Mouse (Mus musculus) thymus, postnatal 10 days (tissue): ENCODE measurements around the gene Pmpca.
"Not testable (repeated sequence)": the region's sequence is repeated elsewhere in the genome, so short reads cannot be mapped to it uniquely, and the experiment has no call there.

Experiments
- DNase-seq, 2 experiments: peaks; one replicate each; pipeline ENCODE4 v3.0.0; 2021; ENCODE audit warnings: low spot score in 2 of 2

Pmpca gene

GRCm38 (mm10) chr2:26368572-26368971 lies 20.6 kb upstream of the Pmpca start:
- DNase-seq = no peak

- DNase-seq = no peak
These were observed 16.7 kb upstream of the Pmpca start for GRCm38 (mm10) chr2:26372396-26372795.

GRCm38 (mm10) chr2:26380131-26380771 lies 8.9 kb upstream of the Pmpca start, which contains the start of gene Snapc4:
Gene Snapc4 (minus strand): TSS chr2:26380653.
- peak; percentile 76 to 82 for DNase-seq

GRCm38 (mm10) chr2:26380871-26381270 lies 8.3 kb upstream of the Pmpca start:
- not testable (repeated sequence) for DNase-seq

- DNase-seq = no peak
These were observed 1.4 kb upstream of the Pmpca start for GRCm38 (mm10) chr2:26387713-26388112.

GRCm38 (mm10) chr2:26388682-26389153 lies 421 bp upstream of the Pmpca start:
- DNase-seq = peak; percentile 34 to 48

GRCm38 (mm10) chr2:26390954-26391353 lies 1.8 kb downstream of the Pmpca start:
- DNase-seq = no peak

- no peak for DNase-seq
These were observed 2.5 kb downstream of the Pmpca start for GRCm38 (mm10) chr2:26391617-26392016.

GRCm38 (mm10) chr2:26398978-26399377 lies 9.8 kb downstream of the Pmpca start:
- no peak for DNase-seq

GRCm38 (mm10) chr2:26399647-26400046 lies 10.5 kb downstream of the Pmpca start:
- no peak for DNase-seq

- DNase-seq = no peak
These were observed 11.2 kb downstream of the Pmpca start for GRCm38 (mm10) chr2:26400296-26400695.

GRCm38 (mm10) chr2:26401023-26401422 lies 11.9 kb downstream of the Pmpca start:
- DNase-seq = no peak

GRCm38 (mm10) chr2:26402265-26402664 lies 13.1 kb downstream of the Pmpca start:
- no peak for DNase-seq

- DNase-seq = no peak
These were observed 14.2 kb downstream of the Pmpca start for GRCm38 (mm10) chr2:26403306-26403705.

GRCm38 (mm10) chr2:26408515-26409356 lies 19.6 kb downstream of the Pmpca start, which contains the start of gene Inpp5e:
Gene Inpp5e (minus strand): TSS chr2:26409203.
- DNase-seq = peak; percentile 85 to 98

- DNase-seq = no peak
These were observed 20.2 kb downstream of the Pmpca start for GRCm38 (mm10) chr2:26409362-26409761.

- DNase-seq = no peak
These were observed 21.0 kb downstream of the Pmpca start for GRCm38 (mm10) chr2:26410091-26410490.

- no peak for DNase-seq
These were observed 21.8 kb downstream of the Pmpca start for GRCm38 (mm10) chr2:26410931-26411411.

- no peak for DNase-seq
These were observed 27.9 kb downstream of the Pmpca start for GRCm38 (mm10) chr2:26417066-26417465.

GRCm38 (mm10) chr2:26418120-26418519 lies 29.0 kb downstream of the Pmpca start:
- no peak for DNase-seq

GRCm38 (mm10) chr2:26421969-26422368 lies 32.8 kb downstream of the Pmpca start:
- DNase-seq = no peak

GRCm38 (mm10) chr2:26423086-26423485 lies 33.9 kb downstream of the Pmpca start:
- DNase-seq = no peak

- DNase-seq = no peak
These were observed 35.4 kb downstream of the Pmpca start for GRCm38 (mm10) chr2:26424541-26424940.
